In the genomic region with DNA sequence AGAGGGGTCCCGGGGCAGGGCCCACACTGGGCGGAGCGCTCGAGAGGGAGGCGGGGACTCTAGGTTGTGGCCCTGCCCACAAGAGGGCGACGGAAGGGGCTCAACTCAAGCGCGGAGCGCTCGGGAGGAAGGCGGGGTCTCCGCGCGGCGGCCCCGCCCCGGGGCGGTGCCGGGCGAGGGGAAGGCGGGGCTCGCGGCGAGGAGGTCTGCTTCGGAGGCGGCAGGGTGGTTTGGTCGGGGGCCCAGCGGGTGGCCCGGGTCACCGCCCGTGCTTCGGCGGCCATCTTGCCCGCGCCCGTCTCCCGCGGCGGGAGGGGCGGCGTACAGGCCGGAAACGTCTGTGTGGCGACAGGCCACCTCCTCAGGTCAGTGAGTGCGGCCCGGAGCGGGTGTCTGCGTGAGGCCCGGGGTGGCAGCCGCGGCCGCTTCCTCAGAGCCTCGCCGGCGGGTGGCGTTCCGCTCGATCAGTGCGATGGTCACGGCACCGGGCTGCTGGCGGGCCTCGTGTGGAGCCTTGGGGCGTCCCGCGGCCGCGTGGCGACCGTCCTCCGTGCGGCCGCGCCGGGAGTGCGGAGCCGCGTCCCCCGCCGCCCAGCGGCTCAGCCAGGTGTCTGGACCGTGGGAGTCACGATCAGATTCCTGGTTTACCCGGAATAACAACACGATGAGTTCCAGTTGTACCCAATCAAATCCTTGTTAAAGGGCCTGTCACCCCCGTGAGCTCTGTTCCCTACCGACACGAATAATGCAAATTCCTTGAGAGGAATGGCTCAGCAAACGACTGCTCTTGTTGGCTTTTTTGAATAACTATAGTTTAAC, we compare ENCODE assay signal across 8 mouse cellular contexts. TPM values are rescaled to one million over a fixed set of nuclear protein-coding genes. Genes with fewer than 3 reads are reported as not detected.
DNase-seq lines count a peak whose midpoint lies in the region; ATAC-seq lines count a peak whose summit lies in the region.

Gene Mios, plus strand, starts transcription at position 176 of the 819 bp plus-strand sequence.

- H3K9me3 ChIP-seq in hindbrain, embryonic 14.5 days (ENCODE audit: control insufficient read depth, low read length) = no peaks in the 10 kb centered on the region

- peaks cover 10% of the 10 kb centered on the region for H3K4me1 ChIP-seq in hindbrain, embryonic 14.5 days (replicated peaks; ENCODE audit: control insufficient read depth, insufficient read depth, low read length)

- WGBS in hindbrain, embryonic 14.5 days = 1% methylated on average over 70 of the region's 90 CpGs

- no peaks in the 10 kb centered on the region for H3K27me3 ChIP-seq in hindbrain, embryonic 14.5 days (ENCODE audit: control insufficient read depth, insufficient read depth, low read length)

- no peaks in the 10 kb centered on the region for H3K36me3 ChIP-seq in hindbrain, embryonic 14.5 days (replicated peaks; ENCODE audit: control insufficient read depth, insufficient read depth)

- H3K9ac ChIP-seq in hindbrain, embryonic 14.5 days = peak within 1 kb of the TSS; percentile 92

- H3K27ac ChIP-seq in hindbrain, embryonic 14.5 days = peak within 1 kb of the TSS; percentile 92

- DNase-seq in NIH3T3 (ENCODE audit: low read depth) = peak; percentile 97
- DNase-seq in cerebellum, postnatal 10 days = peak; percentile 94 to 97
- DNase-seq in frontal cortex, postnatal 14 days (ENCODE audit: low spot score in 2 of 2) = peak; percentile 68 to 70
- DNase-seq in hindbrain, embryonic 14.5 days (ENCODE audit: low spot score) = peak; percentile 91
- DNase-seq in layer of hippocampus, postnatal 36 days = peak; percentile 80 to 82
- peak; percentile 88 for DNase-seq in lung, postnatal 36 days
- DNase-seq in retina, postnatal 1 day = peak; percentile 96
- peak; percentile 84 to 85 for DNase-seq in urinary bladder, adult 18-20 months (ENCODE audit: low spot score in 2 of 2)

- ATAC-seq in hindbrain, embryonic 14.5 days (ENCODE audit: low FRiP score) = peak; percentile 97

- H3K4me2 ChIP-seq in hindbrain, embryonic 14.5 days (replicated peaks) = peak within 1 kb of the TSS; percentile 63

- H3K4me3 ChIP-seq in hindbrain, embryonic 14.5 days (replicated peaks; ENCODE audit: low read length) = peak within 1 kb of the TSS; percentile 85

RNA-seq across cellular contexts. Expression of gene Mios, which starts in this region (rescaled TPM):
- polyA plus RNA-seq in hindbrain, embryonic 14.5 days (2014; fragmentation: Nextera tagmentation; extraction: Ambion mirVana) = 29.3 and 29.6 TPM in 2 replicates
- 10 to 100 TPM; 25.5 TPM for total RNA-seq in layer of hippocampus, postnatal 36 days (2021)

Comparison
In these comparisons a context has a peak if more than half of its experiments do, and no peak if none do; other contexts are left out.
1. Peak in every context shown above with its lines: DNase-seq, ATAC-seq, H3K4me3 ChIP-seq and H3K27ac ChIP-seq.